Mouse (Mus musculus) hindbrain, embryonic 14.5 days (tissue): ENCODE measurements around the gene Specc1l. TPM values are rescaled to one million over a fixed set of nuclear protein-coding genes. Genes with fewer than 3 reads are reported as not detected.

Experiments used
- ATAC-seq: fragments of 200-750 bp; cut with Nextera tagmentation; 2 replicates; pipeline ENCODE4 v1.8.0; 2017; ENCODE audit warnings: moderate number of reproducible peaks, mild to moderate bottlenecking, moderate TSS enrichment, moderate library complexity; ENCODE audit not compliant: low FRiP score
- DNase-seq: peaks from one replicate; pipeline ENCODE4 v3.0.0-alpha.2; 2015; ENCODE audit warnings: low spot score
- H3K27ac ChIP-seq: fragments of 300-500 bp; sonication (generic); 2 replicates; pipeline ENCODE4 v1.5.1; 2014; ENCODE audit warnings: mild to moderate bottlenecking, moderate library complexity
- H3K27me3 ChIP-seq: fragments of 300-500 bp; sonication (generic); 2 replicates; pipeline ENCODE4 v1.6.1; 2014; ENCODE audit warnings: mild to moderate bottlenecking, low read length, mixed read lengths; ENCODE audit not compliant: control insufficient read depth, insufficient read depth
- H3K36me3 ChIP-seq: fragments of 300-500 bp; sonication (generic); replicated peaks from 2 replicates; pipeline ENCODE4 v1.6.1; 2014; ENCODE audit not compliant: control insufficient read depth, insufficient read depth
- H3K4me1 ChIP-seq: fragments of 300-500 bp; sonication (generic); replicated peaks from 2 replicates; pipeline ENCODE4 v1.6.1; 2014; ENCODE audit warnings: antibody characterized with exemption, low read length, mixed read lengths; ENCODE audit not compliant: control insufficient read depth, insufficient read depth
- H3K4me2 ChIP-seq: fragments of 300-500 bp; sonication (generic); replicated peaks from 2 replicates; pipeline ENCODE4 v1.6.1; 2014; ENCODE audit warnings: mild to moderate bottlenecking, moderate library complexity
- H3K4me3 ChIP-seq: fragments of 300-500 bp; sonication (generic); replicated peaks from 2 replicates; pipeline ENCODE4 v1.5.1; 2014; ENCODE audit warnings: mild to moderate bottlenecking, low read length
- H3K9ac ChIP-seq: fragments of 300-500 bp; sonication (generic); 2 replicates; pipeline ENCODE4 v1.6.1; 2014
- H3K9me3 ChIP-seq: fragments of 300-500 bp; sonication (generic); 2 replicates; pipeline ENCODE4 v1.6.1; 2016; ENCODE audit warnings: low read length; ENCODE audit not compliant: control insufficient read depth
- WGBS: fragments of 180-500 bp; shearing (Covaris S2); extraction: QIAGEN DNeasy Blood & Tissue Kit; methylation state at CpG from one replicate; pipeline ENCODE4 v1.1.7; 2014; 5-methylcytosine and 5-hydroxymethylcytosine counted together
- polyA plus RNA-seq: library from polyadenylated mRNA; unstranded; fragments of >200 nt; fragmentation: Nextera tagmentation; extraction: Ambion mirVana; gene quantifications from 2 replicates; pipeline ENCODE4 v1.2.1, GENCODE M21; 2014

Gene Specc1l
- polyA plus RNA-seq, 1 experiment from 2014 or later, result 23.2 TPM

GRCm38 (mm10) chr10:75235726-75236125 is 23.9 kb downstream of the Specc1l start:
- H3K36me3 ChIP-seq, result peaks cover 42% of the 10 kb centered on the region
- H3K27ac ChIP-seq, result no peak overlapping the region
- H3K4me2 ChIP-seq, result no peak overlapping the region
- H3K4me1 ChIP-seq, result no peaks in the 10 kb centered on the region
- no peaks in the 10 kb centered on the region for H3K27me3 ChIP-seq
- H3K9me3 ChIP-seq, result no peaks in the 10 kb centered on the region
- H3K9ac ChIP-seq, result no peak overlapping the region
- DNase-seq (no peak), ATAC-seq (no peak)
- H3K4me3 ChIP-seq, result no peak overlapping the region
- 81% methylated on average over 2 of the region's 2 CpGs for WGBS

- WGBS, result 96% methylated on average over 3 of the region's 3 CpGs
- H3K27ac ChIP-seq, result no peak overlapping the region
- DNase-seq (no peak), ATAC-seq (no peak)
- H3K27me3 ChIP-seq, result no peaks in the 10 kb centered on the region
- no peak overlapping the region for H3K4me3 ChIP-seq
- H3K9ac ChIP-seq, result no peak overlapping the region
- peaks cover 42% of the 10 kb centered on the region for H3K36me3 ChIP-seq
- H3K4me2 ChIP-seq, result no peak overlapping the region
- no peaks in the 10 kb centered on the region for H3K9me3 ChIP-seq
- no peaks in the 10 kb centered on the region for H3K4me1 ChIP-seq
These were observed 24.3 kb downstream of the Specc1l start for GRCm38 (mm10) chr10:75236156-75236555.

GRCm38 (mm10) chr10:75237166-75237565 is 25.3 kb downstream of the Specc1l start:
- no peaks in the 10 kb centered on the region for H3K27me3 ChIP-seq
- DNase-seq, result no peak
- H3K4me3 ChIP-seq, result no peak overlapping the region
- no peaks in the 10 kb centered on the region for H3K9me3 ChIP-seq
- no peak overlapping the region for H3K4me2 ChIP-seq
- WGBS, result 100% methylated on average over 2 of the region's 2 CpGs
- no peak for ATAC-seq
- no peak overlapping the region for H3K27ac ChIP-seq
- peaks cover 42% of the 10 kb centered on the region for H3K36me3 ChIP-seq
- no peak overlapping the region for H3K9ac ChIP-seq
- no peaks in the 10 kb centered on the region for H3K4me1 ChIP-seq

- no peak overlapping the region for H3K27ac ChIP-seq
- H3K27me3 ChIP-seq, result no peaks in the 10 kb centered on the region
- no peak overlapping the region for H3K4me2 ChIP-seq
- H3K9ac ChIP-seq, result no peak overlapping the region
- no peak for DNase-seq
- 74% methylated on average over 8 of the region's 8 CpGs for WGBS
- no peaks in the 10 kb centered on the region for H3K4me1 ChIP-seq
- H3K36me3 ChIP-seq, result peaks cover 59% of the 10 kb centered on the region
- ATAC-seq, result no peak
- no peak overlapping the region for H3K4me3 ChIP-seq
- no peaks in the 10 kb centered on the region for H3K9me3 ChIP-seq
These were observed 28.8 kb downstream of the Specc1l start for GRCm38 (mm10) chr10:75240583-75241250.

- Histone ChIP-seq H3K27me3 (no peaks in the 10 kb centered on the region), H3K4me1 (no peaks in the 10 kb centered on the region), H3K4me3 (no peak overlapping the region), H3K9ac (no peak overlapping the region), H3K36me3 (peaks cover 88% of the 10 kb centered on the region), H3K9me3 (no peaks in the 10 kb centered on the region), H3K27ac (no peak overlapping the region), H3K4me2 (no peak overlapping the region)
- DNase-seq (no peak), ATAC-seq (no peak)
- 90% methylated on average over 13 of the region's 13 CpGs for WGBS
These were observed 33.9 kb downstream of the Specc1l start for GRCm38 (mm10) chr10:75245806-75246205.

GRCm38 (mm10) chr10:75246331-75246730 is 34.5 kb downstream of the Specc1l start:
- H3K4me3 ChIP-seq, result no peak overlapping the region
- ATAC-seq (no peak), DNase-seq (no peak)
- H3K4me1 ChIP-seq, result no peaks in the 10 kb centered on the region
- H3K4me2 ChIP-seq, result no peak overlapping the region
- H3K9ac ChIP-seq, result no peak overlapping the region
- WGBS, result 94% methylated on average over 10 of the region's 10 CpGs
- H3K27ac ChIP-seq, result no peak overlapping the region
- no peaks in the 10 kb centered on the region for H3K9me3 ChIP-seq
- peaks cover 83% of the 10 kb centered on the region for H3K36me3 ChIP-seq
- H3K27me3 ChIP-seq, result no peaks in the 10 kb centered on the region

- DNase-seq, result peak; percentile 48
- Histone ChIP-seq H3K36me3 (peaks cover 51% of the 10 kb centered on the region), H3K4me3 (no peak overlapping the region), H3K9ac (no peak overlapping the region), H3K4me2 (no peak overlapping the region), H3K27ac (no peak overlapping the region), H3K9me3 (no peaks in the 10 kb centered on the region), H3K4me1 (no peaks in the 10 kb centered on the region), H3K27me3 (no peaks in the 10 kb centered on the region)
- no peak for ATAC-seq
- WGBS, result 75% methylated on average over 2 of the region's 2 CpGs
These were observed 39.1 kb downstream of the Specc1l start for GRCm38 (mm10) chr10:75251011-75251410.

- no peaks in the 10 kb centered on the region for H3K4me1 ChIP-seq
- no peak overlapping the region for H3K9ac ChIP-seq
- WGBS, result 81% methylated on average over 13 of the region's 13 CpGs
- no peaks in the 10 kb centered on the region for H3K9me3 ChIP-seq
- H3K27me3 ChIP-seq, result no peaks in the 10 kb centered on the region
- no peak overlapping the region for H3K4me2 ChIP-seq
- no peak overlapping the region for H3K27ac ChIP-seq
- H3K4me3 ChIP-seq, result no peak overlapping the region
- H3K36me3 ChIP-seq, result peaks cover 37% of the 10 kb centered on the region
- DNase-seq (no peak), ATAC-seq (no peak)
These were observed 40.6 kb downstream of the Specc1l start for GRCm38 (mm10) chr10:75252301-75253022.

- H3K9me3 ChIP-seq, result no peaks in the 10 kb centered on the region
- ATAC-seq, result no peak
- H3K27me3 ChIP-seq, result no peaks in the 10 kb centered on the region
- peak; percentile 68 for DNase-seq
- H3K36me3 ChIP-seq, result peaks cover 40% of the 10 kb centered on the region
- H3K27ac ChIP-seq, result no peak overlapping the region
- WGBS, result 77% methylated on average over 2 of the region's 2 CpGs
- H3K4me1 ChIP-seq, result no peaks in the 10 kb centered on the region
- H3K4me3 ChIP-seq, result no peak overlapping the region
- no peak overlapping the region for H3K4me2 ChIP-seq
- no peak overlapping the region for H3K9ac ChIP-seq
These were observed 43.2 kb downstream of the Specc1l start for GRCm38 (mm10) chr10:75255091-75255490.
